Mouse (Mus musculus): Measurements from ENCODE around the gene Kcnj8.

- no peak for TF ChIP-seq POLR2A (IDR thresholded peaks at IDR 0.05; ENCODE audit: low read depth, low read length)
- no peak for TF ChIP-seq CTCF (IDR thresholded peaks at IDR 0.05; ENCODE audit: extremely low read depth, insufficient read depth, insufficient read length, insufficient replicate concordance)
Observed at GRCm38 (mm10) chr6:142533412-142533811, 38.0 kb downstream of the Kcnj8 start.
